Mouse (Mus musculus) lung, adult 2 months (tissue): ENCODE results near the gene Duoxa2. TPM values are rescaled to one million over a fixed set of nuclear protein-coding genes. Genes with fewer than 3 reads are reported as not detected.

ENCODE experiments used
- DNase-seq: peaks from one replicate; pipeline ENCODE4 v3.0.0; 2022
- H3K4me1 ChIP-seq: fragments of 200-500 bp; 2 replicates; pipeline ENCODE4 v1.6.1; 2011; ENCODE audit warnings: low read length; ENCODE audit not compliant: control insufficient read depth, insufficient read depth
- H3K4me3 ChIP-seq: fragments of 200-500 bp; replicated peaks from 2 replicates; pipeline ENCODE3; 2011; ENCODE audit warnings: low read depth, mild to moderate bottlenecking, control low read depth, low read length; ENCODE audit errors: extremely low read depth
- CTCF ChIP-seq: fragments of 200-500 bp; IDR thresholded peaks from 2 replicates; pipeline ENCODE4 v1.5.1; 2011; ENCODE audit warnings: mild to moderate bottlenecking, low read length, control low read depth; ENCODE audit not compliant: insufficient read depth
- POLR2A ChIP-seq: fragments of 200-500 bp; IDR thresholded peaks from 2 replicates; pipeline ENCODE4 v1.6.1; 2011; ENCODE audit warnings: low read depth, mild to moderate bottlenecking, control low read depth, low read length, borderline replicate concordance; ENCODE audit errors: extremely low read depth
- WGBS: fragments of 180-500 bp; shearing (Covaris S2); methylation state at CpG from one replicate; pipeline ENCODE4 v1.1.7; 2018; 5-methylcytosine and 5-hydroxymethylcytosine counted together
- polyA plus RNA-seq: library from polyadenylated mRNA; depleted of rRNA; stranded (reverse); fragments of >200 nt; gene quantifications from 2 replicates; pipeline ENCODE4 v1.2.3, GENCODE M21; 2012; rRNA removed

Duoxa2 gene
- polyA plus RNA-seq: 0.50 and 0.75 TPM in 2 replicates

DNA sequence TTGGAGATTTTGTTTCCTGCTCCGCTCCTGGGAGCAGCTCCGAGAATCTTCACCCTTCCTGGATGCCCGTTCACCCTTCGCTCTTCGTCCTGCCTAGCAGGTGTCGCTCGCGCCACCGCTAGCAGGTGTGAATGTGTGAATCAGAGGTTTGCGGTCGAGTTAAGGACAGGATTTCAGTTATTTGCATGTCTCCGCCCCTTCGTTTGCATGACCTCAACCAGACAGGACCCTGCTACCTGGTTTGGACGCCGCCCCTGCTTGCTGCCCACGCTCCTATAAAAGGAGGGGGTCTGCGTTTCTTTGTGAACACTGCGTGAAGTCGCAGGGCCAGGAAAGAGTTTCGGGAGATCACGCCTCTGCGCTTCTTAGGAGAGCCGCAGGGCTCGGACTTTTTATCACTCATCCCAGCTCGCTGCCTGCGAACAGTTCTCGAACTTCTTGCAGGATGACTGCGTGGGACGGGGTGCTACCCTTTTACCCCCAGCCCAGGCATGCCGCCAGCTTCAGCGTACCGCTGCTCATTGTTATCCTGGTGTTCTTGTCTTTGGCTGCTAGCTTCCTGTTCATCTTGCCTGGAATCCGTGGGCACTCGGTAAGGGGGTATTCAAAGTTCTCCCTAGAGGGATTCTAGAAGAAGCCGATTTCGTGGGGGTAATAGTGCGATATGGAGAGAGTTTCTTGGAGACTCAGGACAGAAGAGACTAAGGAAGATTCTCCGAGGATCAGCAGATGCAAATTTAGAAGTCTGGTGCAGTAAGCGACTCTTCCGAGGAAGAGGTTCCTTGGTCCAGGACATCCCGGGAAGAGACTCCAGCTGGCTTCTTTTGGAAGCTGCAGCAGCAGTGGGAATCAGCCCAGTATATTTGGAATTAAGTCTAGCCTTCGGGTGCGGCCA, at the start of gene Duoxa2:
TSS of gene Duoxa2 (plus strand) at position 305 of the 895 bp plus-strand sequence.
- TF ChIP-seq CTCF (no peak), POLR2A (no peak)
- DNase-seq: no peak
- Histone ChIP-seq H3K4me3 (peak within 1 kb of the TSS; percentile 10), H3K4me1 (peaks cover 13% of the 10 kb centered on the region)
- 2% methylated on average over 43 of the region's 43 CpGs for WGBS

DNA sequence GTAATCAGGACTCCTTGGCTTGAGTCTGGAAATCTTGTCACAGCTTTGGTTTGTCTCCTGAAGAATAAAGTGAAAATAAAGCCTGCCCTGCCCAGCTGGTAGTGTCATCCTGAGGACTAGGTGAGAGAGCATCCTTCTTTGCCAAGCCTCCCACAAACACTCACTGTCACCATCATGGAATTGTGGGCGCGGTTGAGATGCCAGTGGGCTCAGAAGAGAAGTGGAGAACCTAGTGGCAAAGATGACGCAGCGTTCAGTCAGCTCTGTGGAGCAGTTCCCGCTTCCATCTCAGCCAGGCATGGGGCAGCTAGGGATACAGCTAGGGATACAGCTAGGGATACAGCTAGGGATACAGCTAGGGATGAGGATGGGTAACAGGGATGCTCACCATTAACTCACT, 42.7 kb upstream of the Duoxa2 start:
- TF ChIP-seq POLR2A (no peak), CTCF (no peak)
- Histone ChIP-seq H3K4me3 (no peak overlapping the region), H3K4me1 (no peaks in the 10 kb centered on the region)
- no peak for DNase-seq
- WGBS: 93% methylated on average over 5 of the region's 5 CpGs

DNA sequence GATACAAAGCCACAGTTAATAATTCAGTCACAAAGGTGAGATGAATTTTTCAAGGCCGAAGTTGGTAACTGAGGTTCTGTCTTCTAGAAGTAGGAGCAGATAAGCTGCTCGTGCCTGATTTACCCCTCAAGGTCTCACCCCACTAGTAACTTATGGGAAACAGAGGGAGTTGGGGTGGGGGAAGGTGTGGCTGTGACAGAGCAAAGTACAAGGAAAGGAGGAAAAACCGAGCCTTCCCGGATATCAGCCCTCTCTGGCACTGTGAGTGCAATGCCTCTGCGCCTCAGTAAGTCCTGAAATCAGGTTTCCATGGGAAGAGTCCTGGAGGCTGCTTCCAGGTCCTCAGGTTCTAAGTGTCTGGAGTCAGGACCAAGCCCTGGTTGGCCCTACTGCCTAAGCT, 38.0 kb upstream of the Duoxa2 start:
- Histone ChIP-seq H3K4me1 (no peaks in the 10 kb centered on the region), H3K4me3 (no peak overlapping the region)
- 84% methylated on average over 5 of the region's 5 CpGs for WGBS
- no peak for DNase-seq
- TF ChIP-seq POLR2A (no peak), CTCF (no peak)

DNA sequence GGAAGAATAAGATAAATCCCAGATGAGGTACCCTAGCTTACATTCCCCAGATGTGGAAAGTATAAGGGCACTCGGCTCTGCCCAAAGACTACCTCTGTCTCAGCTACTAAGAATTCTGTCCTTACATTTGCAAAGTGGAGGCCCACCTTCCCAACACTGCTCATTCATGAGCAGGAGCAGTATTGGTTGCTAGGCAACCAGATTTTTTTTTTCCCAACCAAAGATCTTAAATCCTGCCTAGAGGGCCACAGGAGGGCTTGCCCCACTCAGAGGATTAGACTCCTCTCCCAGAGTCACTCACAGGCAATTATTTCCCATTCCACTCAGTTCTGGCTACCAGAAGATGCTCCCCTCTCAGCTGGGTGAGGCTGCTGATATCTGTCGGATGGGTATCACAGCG, 34.0 kb upstream of the Duoxa2 start:
- WGBS: 79% methylated on average over 3 of the region's 3 CpGs
- no peak for DNase-seq
- no peak for TF ChIP-seq CTCF
- Histone ChIP-seq H3K4me1 (no peaks in the 10 kb centered on the region), H3K4me3 (no peak overlapping the region)

DNA sequence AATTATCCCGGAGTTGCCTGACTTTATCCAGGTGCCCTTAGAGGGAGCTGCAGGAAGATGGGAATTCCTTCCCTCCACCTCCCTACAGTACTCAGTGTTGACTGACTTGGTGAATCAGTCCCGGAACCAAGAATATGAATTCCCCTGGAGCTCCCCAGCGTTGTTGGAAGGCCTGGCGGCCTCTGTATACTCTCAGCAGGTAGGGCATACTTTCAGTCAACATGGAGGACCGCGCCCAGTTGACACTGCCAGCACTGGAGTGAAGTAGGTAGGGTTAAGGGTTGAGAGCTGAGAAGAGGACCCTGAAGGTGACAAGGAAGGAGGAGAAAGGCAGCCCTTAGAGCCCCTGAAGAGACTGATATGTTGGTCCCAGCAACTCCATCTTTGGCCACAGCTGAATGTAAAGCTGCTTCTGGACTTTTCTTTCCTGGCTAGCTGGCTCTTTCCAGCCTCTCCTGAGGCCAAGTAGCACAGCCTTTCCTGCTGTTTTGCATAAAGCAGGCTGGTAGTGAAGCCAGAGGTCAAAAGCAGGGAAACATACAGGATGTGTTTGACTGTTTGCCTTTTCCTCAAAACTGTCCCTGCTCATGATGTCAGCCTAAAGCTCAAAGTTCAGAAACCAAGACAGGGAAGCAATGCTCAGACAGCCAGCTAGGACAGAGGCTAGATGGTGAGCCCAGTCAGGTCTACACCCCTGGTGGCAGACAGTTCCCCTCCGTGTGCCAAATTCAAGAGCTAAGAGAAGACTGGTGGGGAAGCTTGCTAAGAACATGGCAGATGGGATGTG, 32.1 kb upstream of the Duoxa2 start:
- no peak for DNase-seq
- TF ChIP-seq CTCF: no peak
- TF ChIP-seq POLR2A: no peak
- no peak overlapping the region for H3K4me3 ChIP-seq
- no peaks in the 10 kb centered on the region for H3K4me1 ChIP-seq
- 77% methylated on average over 7 of the region's 7 CpGs for WGBS

DNA sequence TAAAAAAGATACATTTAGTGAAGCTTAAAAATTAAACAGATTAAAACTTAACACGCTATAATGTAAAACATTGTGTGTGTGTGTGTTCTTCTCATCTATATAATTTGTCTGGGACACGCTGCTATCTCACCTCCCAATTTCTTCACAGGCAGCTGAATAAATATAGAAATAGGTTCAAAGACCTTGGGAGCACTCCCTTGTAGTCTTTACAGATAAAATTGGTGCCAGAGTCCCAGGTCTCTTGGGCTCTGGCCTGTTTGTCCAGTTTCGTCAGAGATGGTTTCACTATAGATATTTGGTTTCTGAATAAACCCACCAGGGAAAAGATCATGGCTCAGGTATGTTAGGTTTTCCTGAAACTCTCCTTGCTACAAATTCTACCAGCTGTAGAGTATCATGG, 19.9 kb upstream of the Duoxa2 start:
- TF ChIP-seq POLR2A: no peak
- 82% methylated on average over 3 of the region's 3 CpGs for WGBS

DNA sequence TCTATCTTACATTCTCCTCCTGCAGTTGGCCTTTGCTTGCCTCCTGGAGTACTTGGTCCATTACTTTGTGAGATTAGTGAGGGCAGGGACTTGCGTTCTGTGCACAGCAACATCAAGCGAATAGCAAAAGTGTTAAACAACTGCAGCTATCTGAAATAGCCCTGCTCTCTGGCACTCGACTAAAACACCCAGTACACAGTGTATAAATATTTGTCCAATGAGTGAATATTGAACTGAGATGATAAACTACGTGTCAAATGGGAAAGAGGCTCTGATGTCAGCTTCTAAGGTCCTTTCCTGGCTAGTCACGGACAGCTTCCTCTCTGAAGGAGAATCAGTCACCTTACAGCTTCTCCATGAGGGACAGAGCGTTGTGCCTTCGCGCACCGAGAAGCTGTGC, 14.6 kb upstream of the Duoxa2 start:
- TF ChIP-seq POLR2A (no peak), CTCF (no peak)

More for the DNA sequence above, 19.9 kb upstream of the Duoxa2 start:
- Histone ChIP-seq H3K4me3 (no peak overlapping the region), H3K4me1 (no peaks in the 10 kb centered on the region)
- no peak for DNase-seq

DNA sequence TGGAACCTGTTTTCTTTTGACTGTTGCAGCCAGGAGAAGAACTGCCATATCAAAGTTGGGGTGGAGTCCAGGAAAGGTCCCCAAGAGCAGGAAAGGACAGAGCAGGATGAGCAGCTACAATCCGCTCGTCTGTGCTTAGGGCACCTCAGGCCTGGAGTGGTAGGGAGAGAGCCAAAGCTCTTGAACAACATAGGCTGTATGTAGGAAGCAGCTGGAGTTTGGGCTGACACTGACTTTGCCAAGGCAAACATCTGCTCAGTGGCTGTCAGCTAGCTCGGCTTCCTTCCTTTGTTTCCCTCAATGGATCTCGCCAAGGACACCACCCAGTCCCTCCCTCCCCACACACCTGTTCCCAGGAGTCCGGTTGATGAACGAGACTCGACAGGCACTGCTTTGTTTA, 12.6 kb upstream of the Duoxa2 start:
- Histone ChIP-seq H3K4me1 (no peaks in the 10 kb centered on the region), H3K4me3 (no peak overlapping the region)
- DNase-seq: no peak
- no peak for TF ChIP-seq POLR2A
- TF ChIP-seq CTCF: no peak
- WGBS: 31% methylated on average over 7 of the region's 7 CpGs

More for the DNA sequence above, 14.6 kb upstream of the Duoxa2 start:
- no peak for DNase-seq
- 54% methylated on average over 9 of the region's 9 CpGs for WGBS
- Histone ChIP-seq H3K4me1 (no peaks in the 10 kb centered on the region), H3K4me3 (no peak overlapping the region)

DNA sequence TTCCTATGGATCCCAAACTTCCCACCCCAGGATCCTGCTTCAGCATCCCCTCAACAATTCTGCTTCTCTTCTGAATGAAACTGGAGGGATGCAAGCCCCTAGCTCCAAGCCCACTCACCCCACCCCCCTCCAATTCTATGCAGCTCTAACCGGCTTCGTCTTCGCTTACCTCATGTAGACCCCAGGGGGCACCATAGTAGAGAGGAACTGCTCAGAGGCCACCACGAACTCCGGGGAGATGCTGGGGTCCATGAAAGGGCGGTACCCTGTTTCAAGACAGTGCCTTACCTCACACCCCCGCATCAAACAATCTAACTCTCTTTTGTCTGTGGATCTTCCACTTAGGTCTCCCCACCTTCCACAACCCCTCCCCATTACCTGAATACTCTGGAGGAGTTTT, 3.8 kb upstream of the Duoxa2 start:
- Histone ChIP-seq H3K4me1 (peaks cover 3% of the 10 kb centered on the region; the same call in 1 of the 2 replicates), H3K4me3 (no peak overlapping the region)
- 7% methylated on average over 7 of the region's 7 CpGs for WGBS
- TF ChIP-seq CTCF (no peak), POLR2A (no peak)
- DNase-seq: no peak
